Mouse (Mus musculus) forebrain, embryonic 12.5 days (tissue): Measurements from ENCODE around the gene Fgd2. TPM values are rescaled to one million over a fixed set of nuclear protein-coding genes. Genes with fewer than 3 reads are reported as not detected.

Experiments used
- ATAC-seq: fragments of 200-750 bp; cut with Nextera tagmentation; 2 replicates; pipeline ENCODE4 v1.8.0; 2017; ENCODE audit warnings: moderate TSS enrichment; ENCODE audit not compliant: low FRiP score
- H3K27ac ChIP-seq: fragments of 300-500 bp; sonication (generic); 2 replicates; pipeline ENCODE4 v1.5.1; 2016; ENCODE audit warnings: mild to moderate bottlenecking
- H3K27me3 ChIP-seq: fragments of 300-500 bp; sonication (generic); 2 replicates; pipeline ENCODE4 v1.6.1; 2016; ENCODE audit warnings: mild to moderate bottlenecking
- H3K36me3 ChIP-seq: fragments of 300-500 bp; sonication (generic); replicated peaks from 2 replicates; pipeline ENCODE4 v1.6.1; 2016; ENCODE audit warnings: mild to moderate bottlenecking
- H3K4me1 ChIP-seq: fragments of 300-500 bp; sonication (generic); 2 replicates; pipeline ENCODE4 v1.6.1; 2016
- H3K4me2 ChIP-seq: fragments of 300-500 bp; sonication (generic); 2 replicates; pipeline ENCODE4 v1.6.1; 2016; ENCODE audit warnings: mild to moderate bottlenecking, moderate library complexity
- H3K4me3 ChIP-seq: fragments of 300-500 bp; sonication (generic); replicated peaks from 2 replicates; pipeline ENCODE4 v1.5.1; 2016; ENCODE audit warnings: mild to moderate bottlenecking
- H3K9ac ChIP-seq: fragments of 300-500 bp; sonication (generic); 2 replicates; pipeline ENCODE4 v1.6.1; 2016; ENCODE audit warnings: mild to moderate bottlenecking
- H3K9me3 ChIP-seq: fragments of 300-500 bp; sonication (generic); 2 replicates; pipeline ENCODE4 v1.6.1; 2016
- WGBS: fragments of 180-500 bp; shearing (Covaris S2); methylation state at CpG from one replicate; pipeline ENCODE4 v1.1.7; 2016; 5-methylcytosine and 5-hydroxymethylcytosine counted together
- polyA plus RNA-seq: library from polyadenylated mRNA; unstranded; fragments of >200 nt; fragmentation: Nextera tagmentation; extraction: Ambion mirVana; gene quantifications from 2 replicates; pipeline ENCODE4 v1.2.1, GENCODE M21; 2016

Gene Fgd2
- polyA plus RNA-seq, 1 experiment from 2014 or later, result 3.7 TPM

DNA sequence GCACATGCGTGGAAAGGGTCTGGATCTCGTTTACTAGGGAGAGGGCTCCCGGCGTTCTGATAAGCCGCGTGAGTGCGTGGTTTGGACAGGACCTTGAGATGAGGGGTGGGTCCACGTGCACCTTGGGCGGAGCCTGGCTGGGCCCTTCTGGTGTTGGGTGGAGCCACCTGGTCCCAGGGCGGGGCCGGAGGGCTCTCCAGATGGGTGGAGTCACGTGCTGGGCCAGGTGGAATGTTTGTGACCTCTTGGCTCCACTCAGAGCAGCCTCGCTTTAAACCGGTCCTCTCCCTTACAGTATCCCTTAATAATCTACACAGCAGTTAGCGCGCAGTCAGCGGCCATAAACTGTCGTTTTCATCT, 38.1 kb upstream of the Fgd2 start:
- Histone ChIP-seq H3K4me2 (peak overlapping the region; percentile 30), H3K36me3 (no peaks in the 10 kb centered on the region), H3K9ac (no peak overlapping the region), H3K4me1 (peaks cover 36% of the 10 kb centered on the region), H3K4me3 (0 out of 2 replicates have a peak overlapping the region, but pooled peaks have one; percentile 8), H3K27me3 (peaks cover 51% of the 10 kb centered on the region), H3K9me3 (no peaks in the 10 kb centered on the region), H3K27ac (no peak overlapping the region)
- 17% methylated on average over 18 of the region's 18 CpGs for WGBS
- ATAC-seq, result no peak

- H3K4me3 ChIP-seq, result no peak overlapping the region
- H3K4me2 ChIP-seq, result no peak overlapping the region
- no peak overlapping the region for H3K9ac ChIP-seq
- H3K9me3 ChIP-seq, result no peaks in the 10 kb centered on the region
- peaks cover 56% of the 10 kb centered on the region for H3K27me3 ChIP-seq
- peaks cover 39% of the 10 kb centered on the region for H3K4me1 ChIP-seq
- ATAC-seq, result no peak
- H3K27ac ChIP-seq, result no peak overlapping the region
- H3K36me3 ChIP-seq, result no peaks in the 10 kb centered on the region
- WGBS, result 95% methylated on average over 3 of the region's 3 CpGs
These were observed 37.1 kb upstream of the Fgd2 start for GRCm38 (mm10) chr17:29323625-29324024.

DNA sequence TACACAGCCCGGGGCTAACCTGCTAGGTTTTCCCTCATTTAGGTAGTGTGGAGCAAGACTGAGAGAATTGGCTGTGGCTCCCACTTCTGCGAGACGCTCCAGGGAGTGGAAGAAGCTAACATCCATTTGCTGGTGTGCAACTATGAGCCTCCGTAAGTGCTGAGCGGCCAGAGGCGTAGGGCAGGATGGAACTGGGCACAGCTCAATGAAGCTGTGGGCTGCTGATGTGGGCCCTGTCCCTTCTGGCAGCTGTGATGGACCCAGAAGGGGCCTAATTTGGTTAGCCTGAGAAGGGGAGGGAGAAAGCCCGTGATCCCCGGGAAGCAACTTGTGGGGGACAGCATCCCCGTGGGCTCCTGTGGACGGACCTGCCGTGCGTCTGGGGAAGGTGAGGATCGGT, 34.9 kb upstream of the Fgd2 start:
- no peak for ATAC-seq
- 41% methylated on average over 13 of the region's 13 CpGs for WGBS
- peaks cover 40% of the 10 kb centered on the region for H3K4me1 ChIP-seq

DNA sequence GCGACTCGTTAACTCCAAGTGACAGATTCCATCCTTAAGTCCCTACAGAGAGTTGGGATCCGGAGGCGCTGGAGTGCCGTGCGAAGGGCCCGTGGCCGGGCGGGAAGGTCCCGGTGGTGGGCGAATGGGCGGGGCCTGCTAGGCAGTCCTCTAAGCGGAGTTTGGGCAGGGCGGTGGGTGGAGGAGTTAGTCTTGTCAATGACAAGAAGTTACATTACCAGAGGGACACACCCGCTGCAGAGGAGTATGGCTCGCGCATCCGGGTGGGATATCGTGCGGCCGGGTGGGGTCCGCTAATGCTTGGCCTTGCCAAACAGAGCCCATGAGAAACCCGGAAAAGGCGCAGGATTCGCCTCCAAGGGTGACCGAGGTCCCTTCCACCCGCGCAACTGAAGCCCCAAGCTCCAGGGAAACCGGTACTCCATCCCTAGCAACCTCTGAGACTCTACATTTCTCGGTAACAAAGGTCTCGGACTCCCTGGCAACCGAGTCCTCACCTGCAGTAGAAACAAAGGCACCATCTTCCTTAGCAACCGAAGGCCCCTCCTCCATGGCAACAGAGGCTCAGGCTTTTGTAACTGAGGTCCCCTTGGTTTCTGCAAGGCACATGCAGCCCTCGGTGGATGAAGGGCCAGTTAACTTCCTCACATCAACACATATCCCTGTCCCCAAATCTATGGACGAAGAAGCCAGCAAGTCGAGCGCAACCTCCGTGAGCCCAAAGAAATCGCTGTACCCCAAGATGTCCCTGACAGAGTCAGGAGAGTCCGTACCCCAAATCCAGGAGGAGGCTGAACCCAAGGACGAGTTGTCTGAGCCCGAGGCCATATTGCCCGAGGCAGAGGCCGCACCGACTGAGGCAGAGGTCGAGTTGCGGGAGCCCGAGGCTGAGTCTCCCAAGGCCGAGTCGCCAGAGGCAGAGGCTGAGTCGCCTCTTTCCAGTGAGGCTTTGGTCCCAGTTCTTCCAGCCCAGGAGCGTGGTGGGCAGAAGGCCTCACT, 33.9 kb upstream of the Fgd2 start:
- peak; percentile 60 for ATAC-seq
- H3K4me2 ChIP-seq, result peak overlapping the region; percentile 61
- peaks cover 16% of the 10 kb centered on the region for H3K36me3 ChIP-seq
- peaks cover 47% of the 10 kb centered on the region for H3K4me1 ChIP-seq
- peak overlapping the region; percentile 48 for H3K9ac ChIP-seq
- 6% methylated on average over 52 of the region's 52 CpGs for WGBS
- peaks cover 29% of the 10 kb centered on the region for H3K27me3 ChIP-seq
- H3K4me3 ChIP-seq, result peak overlapping the region; percentile 36
- H3K9me3 ChIP-seq, result no peaks in the 10 kb centered on the region
- peak overlapping the region; percentile 60 for H3K27ac ChIP-seq

More for the DNA sequence above, 34.9 kb upstream of the Fgd2 start:
- peaks cover 39% of the 10 kb centered on the region for H3K27me3 ChIP-seq
- H3K27ac ChIP-seq, result peak overlapping the region; percentile 60
- H3K4me3 ChIP-seq, result peak overlapping the region; percentile 36; the same call in 1 of the 2 replicates
- peak overlapping the region; percentile 61 for H3K4me2 ChIP-seq
- no peaks in the 10 kb centered on the region for H3K9me3 ChIP-seq
- H3K36me3 ChIP-seq, result peaks cover 8% of the 10 kb centered on the region; the same call in 1 of the 2 replicates
- peak overlapping the region; percentile 48; the same call in 1 of the 2 replicates for H3K9ac ChIP-seq

- peaks cover 20% of the 10 kb centered on the region for H3K27me3 ChIP-seq
These were observed 33.0 kb upstream of the Fgd2 start for GRCm38 (mm10) chr17:29327691-29328090.

DNA sequence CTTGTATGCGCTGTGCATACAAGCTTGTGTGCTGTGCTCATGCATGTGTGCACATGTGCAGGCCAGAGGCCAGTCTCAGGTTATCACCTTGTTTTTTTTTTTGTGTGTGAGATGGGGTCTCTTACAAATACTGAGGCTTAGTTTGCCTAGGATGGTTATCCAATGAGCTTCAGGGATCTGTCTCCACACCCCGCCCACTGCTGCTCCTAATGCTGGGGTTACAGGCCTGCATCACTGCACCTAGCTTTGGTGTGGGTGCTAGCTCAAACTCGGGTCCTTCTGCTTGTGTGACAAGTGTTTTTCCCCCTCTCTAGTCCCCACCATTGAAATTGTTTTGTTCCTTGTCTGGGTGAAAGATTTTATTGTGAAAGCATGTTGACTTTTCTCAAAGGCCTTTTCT, 30.5 kb upstream of the Fgd2 start:
- no peaks in the 10 kb centered on the region for H3K9me3 ChIP-seq
- no peak overlapping the region for H3K4me2 ChIP-seq
- H3K27me3 ChIP-seq, result 0 out of 2 replicates have a peak, but pooled peaks cover 7% of the 10 kb centered on the region
- no peak overlapping the region for H3K4me3 ChIP-seq
- peaks cover 45% of the 10 kb centered on the region for H3K36me3 ChIP-seq
- ATAC-seq, result no peak
- peaks cover 40% of the 10 kb centered on the region for H3K4me1 ChIP-seq
- 92% methylated on average over 3 of the region's 3 CpGs for WGBS
- H3K27ac ChIP-seq, result peak overlapping the region; percentile 79
- H3K9ac ChIP-seq, result no peak overlapping the region

More at GRCm38 (mm10) chr17:29327691-29328090, 33.0 kb upstream of the Fgd2 start:
- Histone ChIP-seq H3K4me2 (no peak overlapping the region), H3K27ac (peak overlapping the region; percentile 60; the same call in 1 of the 2 replicates), H3K4me3 (no peak overlapping the region), H3K36me3 (peaks cover 24% of the 10 kb centered on the region), H3K9me3 (no peaks in the 10 kb centered on the region), H3K4me1 (peaks cover 40% of the 10 kb centered on the region), H3K9ac (no peak overlapping the region)
- no peak for ATAC-seq
- 83% methylated on average over 9 of the region's 9 CpGs for WGBS

DNA sequence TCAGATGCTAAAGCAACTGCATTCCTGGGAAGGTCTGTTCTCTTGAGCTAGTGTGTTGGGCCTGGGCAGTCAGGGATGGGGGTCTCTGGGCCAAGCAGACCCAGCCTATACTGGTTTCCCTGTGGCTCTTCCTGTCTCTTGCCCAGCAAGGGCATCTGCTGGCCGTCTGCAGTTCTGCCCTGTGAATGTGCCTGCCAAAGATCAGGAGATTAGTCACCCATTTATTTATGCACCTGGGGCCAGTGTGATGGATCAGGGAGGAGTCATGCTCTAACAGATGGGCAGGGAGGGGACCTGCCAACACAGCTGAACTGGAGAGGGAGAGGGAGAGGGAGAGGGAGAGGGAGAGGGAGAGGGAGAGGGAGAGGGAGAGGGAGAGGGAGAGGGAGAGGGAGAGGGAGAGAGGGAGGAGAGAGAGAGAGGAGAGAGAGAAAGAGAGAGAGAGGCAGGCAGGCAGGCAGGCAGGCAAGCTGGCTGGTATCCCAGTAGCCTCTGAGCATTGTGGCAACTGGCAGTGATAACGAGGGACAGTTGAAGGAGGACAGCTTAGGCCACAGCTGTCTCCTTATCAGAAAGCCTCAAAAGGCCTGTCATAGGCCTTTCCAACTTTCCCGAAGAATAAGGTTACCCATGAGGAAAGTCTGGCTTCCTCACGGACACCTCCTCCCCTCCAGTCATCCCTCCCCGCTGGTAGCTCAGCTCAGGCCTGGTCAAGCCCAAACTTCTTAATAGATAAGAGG, 29.9 kb upstream of the Fgd2 start:
- no peak overlapping the region for H3K9ac ChIP-seq
- H3K27ac ChIP-seq, result peak overlapping the region; percentile 79
- H3K27me3 ChIP-seq, result 0 out of 2 replicates have a peak, but pooled peaks cover 7% of the 10 kb centered on the region
- peaks cover 36% of the 10 kb centered on the region for H3K4me1 ChIP-seq
- H3K4me3 ChIP-seq, result no peak overlapping the region
- ATAC-seq, result no peak
- 27% methylated on average over 5 of the region's 5 CpGs for WGBS
- no peaks in the 10 kb centered on the region for H3K9me3 ChIP-seq
- H3K4me2 ChIP-seq, result no peak overlapping the region
- H3K36me3 ChIP-seq, result peaks cover 51% of the 10 kb centered on the region

DNA sequence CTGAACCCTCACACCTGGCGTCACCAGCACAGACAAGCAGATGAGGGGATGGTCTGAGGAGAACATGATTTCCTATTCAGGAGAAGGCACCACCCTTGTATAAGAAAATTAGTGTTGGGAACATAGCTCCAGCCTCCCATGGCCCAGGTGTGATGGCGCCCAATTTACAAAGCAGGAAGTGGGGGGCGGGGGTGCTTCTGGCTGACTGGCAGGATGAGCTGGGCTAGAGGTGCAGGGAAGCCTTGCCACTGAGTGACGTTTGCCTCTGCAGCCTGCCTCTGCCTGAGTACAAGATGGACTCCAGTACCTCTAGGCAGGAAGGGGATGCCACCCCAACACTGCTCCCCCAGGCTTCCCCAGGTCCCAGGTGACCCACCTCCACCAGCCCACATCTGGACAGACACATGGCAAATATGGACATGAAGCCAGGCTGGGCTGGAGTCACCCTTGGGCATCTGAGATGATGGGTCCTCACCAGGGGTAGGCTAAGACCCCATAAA, 28.5 kb upstream of the Fgd2 start:
- ATAC-seq, result no peak
- H3K4me3 ChIP-seq, result no peak overlapping the region
- no peak overlapping the region for H3K9ac ChIP-seq
- no peak overlapping the region for H3K27ac ChIP-seq
- H3K4me2 ChIP-seq, result no peak overlapping the region
- no peaks in the 10 kb centered on the region for H3K9me3 ChIP-seq
- peaks cover 65% of the 10 kb centered on the region for H3K36me3 ChIP-seq
- peaks cover 22% of the 10 kb centered on the region for H3K4me1 ChIP-seq
- 0 out of 2 replicates have a peak, but pooled peaks cover 7% of the 10 kb centered on the region for H3K27me3 ChIP-seq
- 87% methylated on average over 4 of the region's 4 CpGs for WGBS

GRCm38 (mm10) chr17:29336266-29336990, 24.3 kb upstream of the Fgd2 start:
- no peak overlapping the region for H3K9ac ChIP-seq
- no peak for ATAC-seq
- 94% methylated on average over 19 of the region's 19 CpGs for WGBS
- H3K4me3 ChIP-seq, result no peak overlapping the region
- no peaks in the 10 kb centered on the region for H3K27me3 ChIP-seq
- H3K4me1 ChIP-seq, result peaks cover 11% of the 10 kb centered on the region
- no peaks in the 10 kb centered on the region for H3K9me3 ChIP-seq
- no peak overlapping the region for H3K4me2 ChIP-seq
- no peak overlapping the region for H3K27ac ChIP-seq
- H3K36me3 ChIP-seq, result peaks cover 90% of the 10 kb centered on the region

DNA sequence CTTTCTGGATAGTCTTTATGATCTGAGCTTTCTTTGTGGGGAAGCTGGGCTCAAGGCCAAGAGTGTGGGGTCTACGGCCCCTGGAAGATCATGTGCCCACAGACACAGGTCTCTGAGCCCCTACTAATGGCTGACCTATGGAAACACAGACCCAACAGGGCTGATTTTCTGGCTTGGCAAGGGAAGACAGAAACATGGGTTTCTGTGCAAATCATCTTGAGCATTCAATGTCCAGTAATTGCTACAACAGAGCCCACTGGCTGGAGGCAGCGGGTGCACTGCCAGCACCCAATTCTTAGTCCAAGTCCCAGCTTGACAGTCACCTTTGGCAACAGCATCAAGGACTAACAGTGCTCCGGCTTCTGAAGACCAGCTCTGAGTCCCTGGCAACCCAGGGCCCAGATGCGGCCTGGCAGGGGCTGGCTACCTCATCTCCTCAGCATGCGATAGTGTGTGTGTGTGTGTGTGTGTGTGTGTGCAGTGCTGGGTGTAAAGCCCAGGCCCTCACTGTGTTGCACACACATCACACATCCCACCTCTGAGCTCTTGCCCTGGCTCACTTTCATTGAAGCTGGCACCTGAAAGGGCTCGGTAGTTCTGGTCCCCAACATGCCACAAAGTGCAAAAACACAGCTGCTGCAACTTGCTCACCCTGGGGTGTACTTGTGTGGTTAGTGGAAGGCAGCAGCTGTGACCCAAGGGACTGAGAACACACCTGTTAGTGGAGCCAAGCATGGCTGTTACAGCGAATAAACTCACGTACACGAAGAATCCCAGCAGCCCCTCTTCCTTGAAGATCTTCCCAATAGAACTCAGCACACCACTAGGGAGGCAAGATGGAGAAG, 22.5 kb upstream of the Fgd2 start:
- 91% methylated on average over 9 of the region's 9 CpGs for WGBS
- no peaks in the 10 kb centered on the region for H3K27me3 ChIP-seq
- no peak overlapping the region for H3K4me3 ChIP-seq
- ATAC-seq, result no peak
- peak overlapping the region; percentile 2; the same call in 1 of the 2 replicates for H3K27ac ChIP-seq
- H3K36me3 ChIP-seq, result peaks cover 90% of the 10 kb centered on the region
- no peaks in the 10 kb centered on the region for H3K9me3 ChIP-seq
- H3K4me2 ChIP-seq, result no peak overlapping the region
- H3K4me1 ChIP-seq, result peaks cover 22% of the 10 kb centered on the region
- H3K9ac ChIP-seq, result no peak overlapping the region; the same call in 1 of the 2 replicates
